Mouse (Mus musculus): ENCODE results near the gene Mfsd6.
A peak's percentile ranks its signal among the peaks of the same experiment; 100 is the strongest.

The Mfsd6 gene

GRCm38 (mm10) chr1:52727056-52727900 lies at the start of gene Mfsd6:
TSS of gene Mfsd6 (minus strand) at chr1:52727462.
- DNase-seq, result peak; percentile 97

- DNase-seq, result no peak
These were observed 38.2 kb upstream of the Mfsd6 start for GRCm38 (mm10) chr1:52765176-52766111.

GRCm38 (mm10) chr1:52763894-52764809 lies 36.9 kb upstream of the Mfsd6 start:
- peak; percentile 90 for DNase-seq

GRCm38 (mm10) chr1:52758174-52758573 lies 30.9 kb upstream of the Mfsd6 start:
- DNase-seq, result no peak

- no peak for DNase-seq
These were observed 27.1 kb upstream of the Mfsd6 start for GRCm38 (mm10) chr1:52754331-52754730.

- DNase-seq, result no peak
These were observed 26.6 kb upstream of the Mfsd6 start for GRCm38 (mm10) chr1:52753828-52754227.

GRCm38 (mm10) chr1:52752706-52753105 lies 25.4 kb upstream of the Mfsd6 start:
- peak; percentile 87 for DNase-seq

- DNase-seq, result no peak
These were observed 24.4 kb upstream of the Mfsd6 start for GRCm38 (mm10) chr1:52751634-52752033.

- DNase-seq, result no peak
These were observed 22.7 kb upstream of the Mfsd6 start for GRCm38 (mm10) chr1:52749978-52750377.

GRCm38 (mm10) chr1:52748260-52748659 lies 21.0 kb upstream of the Mfsd6 start:
- DNase-seq, result peak; percentile 66

GRCm38 (mm10) chr1:52742567-52742966 lies 15.3 kb upstream of the Mfsd6 start:
- DNase-seq, result no peak

- peak; percentile 95 for DNase-seq
These were observed 6.9 kb upstream of the Mfsd6 start for GRCm38 (mm10) chr1:52734208-52734607.

GRCm38 (mm10) chr1:52730258-52730657 lies 3.0 kb upstream of the Mfsd6 start:
- DNase-seq, result no peak

- no peak for DNase-seq
These were observed 1.7 kb upstream of the Mfsd6 start for GRCm38 (mm10) chr1:52728857-52729489.

- DNase-seq, result peak; percentile 98
These were observed 749 bp downstream of the Mfsd6 start for GRCm38 (mm10) chr1:52726371-52727055.

- peak; percentile 97 for DNase-seq
These were observed 4.7 kb downstream of the Mfsd6 start for GRCm38 (mm10) chr1:52722586-52722985.

GRCm38 (mm10) chr1:52719096-52719495 lies 8.2 kb downstream of the Mfsd6 start:
- DNase-seq, result peak; percentile 72

- DNase-seq, result peak; percentile 91
These were observed 9.1 kb downstream of the Mfsd6 start for GRCm38 (mm10) chr1:52718068-52718748.

- DNase-seq, result peak; percentile 80
These were observed 12.8 kb downstream of the Mfsd6 start for GRCm38 (mm10) chr1:52714451-52714850.

GRCm38 (mm10) chr1:52714021-52714420 lies 13.2 kb downstream of the Mfsd6 start:
- DNase-seq, result peak; percentile 71

GRCm38 (mm10) chr1:52708745-52709144 lies 18.5 kb downstream of the Mfsd6 start:
- no peak for DNase-seq
